Mouse (Mus musculus) intestine, postnatal 0 days (tissue): ENCODE data around the gene Gm11361. TPM values are rescaled to one million over a fixed set of nuclear protein-coding genes. Genes with fewer than 3 reads are reported as not detected.
A peak's percentile ranks its signal among the peaks of the same experiment; 100 is the strongest.

Experiments
- ATAC-seq: fragments of 200-750 bp; cut with Nextera tagmentation; 2 replicates; pipeline ENCODE4 v1.8.0; 2017; ENCODE audit warnings: mild to moderate bottlenecking, moderate TSS enrichment, moderate library complexity
- H3K27ac ChIP-seq: fragments of 300-500 bp; sonication (generic); 2 replicates; pipeline ENCODE4 v1.5.1; 2014; ENCODE audit warnings: mild to moderate bottlenecking, low read depth, low read length, moderate library complexity
- H3K27me3 ChIP-seq: fragments of 300-500 bp; sonication (generic); replicated peaks from 2 replicates; pipeline ENCODE4 v1.6.1; 2014; ENCODE audit warnings: low read length, mixed read lengths; ENCODE audit not compliant: control insufficient read depth, insufficient read depth
- H3K36me3 ChIP-seq: fragments of 300-500 bp; sonication (generic); 2 replicates; pipeline ENCODE4 v1.6.1; 2014; ENCODE audit warnings: mild to moderate bottlenecking, moderate library complexity; ENCODE audit not compliant: control insufficient read depth, insufficient read depth
- H3K4me1 ChIP-seq: fragments of 300-500 bp; sonication (generic); replicated peaks from 2 replicates; pipeline ENCODE4 v1.6.1; 2014; ENCODE audit warnings: antibody characterized with exemption, low read length, mixed read lengths; ENCODE audit not compliant: control insufficient read depth, insufficient read depth
- H3K4me2 ChIP-seq: fragments of 300-500 bp; sonication (generic); replicated peaks from 2 replicates; pipeline ENCODE4 v1.6.1; 2014; ENCODE audit warnings: low read depth, mild to moderate bottlenecking, moderate library complexity
- H3K4me3 ChIP-seq: fragments of 300-500 bp; sonication (generic); 2 replicates; pipeline ENCODE4 v1.5.1; 2014; ENCODE audit warnings: low read depth, low read length
- H3K9ac ChIP-seq: fragments of 300-500 bp; sonication (generic); 2 replicates; pipeline ENCODE4 v1.6.1; 2014; ENCODE audit warnings: mild to moderate bottlenecking, low read depth, low read length
- H3K9me3 ChIP-seq: fragments of 300-500 bp; sonication (generic); 2 replicates; pipeline ENCODE4 v1.6.1; 2016; ENCODE audit warnings: mixed run types; ENCODE audit not compliant: control insufficient read depth
- CTCF ChIP-seq: sonication (generic); IDR thresholded peaks from 2 replicates; pipeline ENCODE4 v1.5.1; 2016; ENCODE audit warnings: low read depth, mild to moderate bottlenecking, control low read depth, antibody characterized with exemption, moderate library complexity
- WGBS: fragments of 180-500 bp; shearing (Covaris S2); extraction: QIAGEN DNeasy Blood & Tissue Kit; methylation state at CpG from one replicate; pipeline ENCODE4 v1.1.7; 2014; 5-methylcytosine and 5-hydroxymethylcytosine counted together
- polyA plus RNA-seq: library from polyadenylated mRNA; unstranded; fragments of >200 nt; fragmentation: Nextera tagmentation; extraction: Ambion mirVana; gene quantifications from 2 replicates; pipeline ENCODE4 v1.2.1, GENCODE M21; 2015

Gm11361 gene
- polyA plus RNA-seq = 4.9 and 6.8 TPM in 2 replicates

- no peak for TF ChIP-seq CTCF
- H3K9me3 ChIP-seq = no peaks in the 10 kb centered on the region
- no peak within 1 kb of the TSS for H3K27ac ChIP-seq
- no peak within 1 kb of the TSS for H3K4me2 ChIP-seq
- WGBS = 98% methylated on average over 3 of the region's 3 CpGs
- H3K27me3 ChIP-seq = no peaks in the 10 kb centered on the region
- H3K4me1 ChIP-seq = no peaks in the 10 kb centered on the region
- H3K9ac ChIP-seq = no peak within 1 kb of the TSS
- no peak for ATAC-seq
- H3K4me3 ChIP-seq = no peak within 1 kb of the TSS
- no peaks in the 10 kb centered on the region for H3K36me3 ChIP-seq
Measured at GRCm38 (mm10) chr13:28257228-28257627, at the start of gene Gm11361. Gene Gm11361 (plus strand): TSS chr13:28257528.

GRCm38 (mm10) chr13:28264399-28264798 is 7.1 kb downstream of the Gm11361 start:
- Histone ChIP-seq H3K27me3 (no peaks in the 10 kb centered on the region), H3K4me3 (no peak overlapping the region), H3K36me3 (no peaks in the 10 kb centered on the region), H3K4me1 (no peaks in the 10 kb centered on the region), H3K9me3 (no peaks in the 10 kb centered on the region), H3K4me2 (no peak overlapping the region), H3K27ac (no peak overlapping the region), H3K9ac (no peak overlapping the region)
- TF ChIP-seq CTCF = peak; percentile 56
- ATAC-seq = no peak
- WGBS = 16% methylated on average over 1 of the region's 1 CpGs

- no peak overlapping the region for H3K4me2 ChIP-seq
- ATAC-seq = no peak
- H3K4me3 ChIP-seq = no peak overlapping the region
- H3K9ac ChIP-seq = no peak overlapping the region
- no peaks in the 10 kb centered on the region for H3K27me3 ChIP-seq
- no peak overlapping the region for H3K27ac ChIP-seq
- no peaks in the 10 kb centered on the region for H3K9me3 ChIP-seq
- no peaks in the 10 kb centered on the region for H3K36me3 ChIP-seq
- WGBS = 87% methylated on average over 3 of the region's 3 CpGs
- no peak for TF ChIP-seq CTCF
- H3K4me1 ChIP-seq = no peaks in the 10 kb centered on the region
Measured at GRCm38 (mm10) chr13:28287368-28287767, 30.0 kb downstream of the Gm11361 start.

- Histone ChIP-seq H3K4me1 (0 out of 2 replicates have a peak, but pooled peaks cover 2% of the 10 kb centered on the region), H3K27ac (no peak overlapping the region), H3K36me3 (no peaks in the 10 kb centered on the region), H3K27me3 (no peaks in the 10 kb centered on the region), H3K9me3 (no peaks in the 10 kb centered on the region), H3K4me2 (no peak overlapping the region), H3K9ac (no peak overlapping the region), H3K4me3 (no peak overlapping the region)
- no peak for ATAC-seq
- WGBS = 77% methylated on average over 4 of the region's 4 CpGs
- no peak for TF ChIP-seq CTCF
Measured at GRCm38 (mm10) chr13:28294272-28294671, 36.9 kb downstream of the Gm11361 start.

- ATAC-seq = no peak
- 13% methylated on average over 3 of the region's 3 CpGs for WGBS
Measured at GRCm38 (mm10) chr13:28294757-28295361, 37.5 kb downstream of the Gm11361 start.

GRCm38 (mm10) chr13:28295492-28295891 is 38.2 kb downstream of the Gm11361 start:
- H3K4me2 ChIP-seq = no peak overlapping the region
- no peak overlapping the region for H3K9ac ChIP-seq
- no peaks in the 10 kb centered on the region for H3K36me3 ChIP-seq
- WGBS = 74% methylated on average over 5 of the region's 5 CpGs
- H3K4me1 ChIP-seq = 0 out of 2 replicates have a peak, but pooled peaks cover 2% of the 10 kb centered on the region
- H3K9me3 ChIP-seq = no peaks in the 10 kb centered on the region
- H3K27ac ChIP-seq = no peak overlapping the region
- ATAC-seq = no peak
- no peaks in the 10 kb centered on the region for H3K27me3 ChIP-seq
- no peak for TF ChIP-seq CTCF
- H3K4me3 ChIP-seq = no peak overlapping the region

More at GRCm38 (mm10) chr13:28294757-28295361, 37.5 kb downstream of the Gm11361 start:
- no peaks in the 10 kb centered on the region for H3K9me3 ChIP-seq
- 0 out of 2 replicates have a peak, but pooled peaks cover 2% of the 10 kb centered on the region for H3K4me1 ChIP-seq
- H3K4me3 ChIP-seq = no peak overlapping the region
- H3K27ac ChIP-seq = no peak overlapping the region
- no peak for TF ChIP-seq CTCF
- no peaks in the 10 kb centered on the region for H3K36me3 ChIP-seq
- no peak overlapping the region; the same call in 1 of the 2 replicates for H3K4me2 ChIP-seq
- H3K27me3 ChIP-seq = no peaks in the 10 kb centered on the region
- H3K9ac ChIP-seq = no peak overlapping the region
